In genomic region chr4:41636882-41637635, GRCm38 (mm10) we compare ENCODE assay signal across 8 mouse cellular contexts. TPM values are rescaled to one million over a fixed set of nuclear protein-coding genes. Genes with fewer than 3 reads are reported as not detected.
DNase-seq lines count a peak whose midpoint lies in the region; ATAC-seq and TF ChIP-seq lines count a peak whose summit lies in the region.
"Had no signal": no experiment of that assay in that cellular context is flagged by ENCODE, and none has a peak within 500 bp of the region (broad histone marks: within the 10 kb centered on the region; RNA-seq: fewer than 3 reads in every experiment).

No protein-coding gene starts in this region.

- no peak overlapping the region for H3K4me2 ChIP-seq in embryonic facial prominence, embryonic 13.5 days
- no peak overlapping the region for H3K4me2 ChIP-seq in midbrain, embryonic 16.5 days (ENCODE audit: low read length)
- H3K4me2 ChIP-seq: lung, embryonic 14.5 days had no signal

- peak; percentile 78 for DNase-seq in left cerebral cortex, postnatal 4 days
- no peak for DNase-seq in left cerebral cortex, adult 8-10 months (ENCODE audit: low spot score in 2 of 2)
- peak; percentile 83 to 86 for DNase-seq in cerebellum, adult 2 months
- no peak for DNase-seq in ovary, postnatal 10 days (ENCODE audit: low spot score)
- DNase-seq in left cerebral cortex, adult 18-20 months (ENCODE audit: low spot score in 2 of 2) = no peak

- intact Hi-C loops in left cerebral cortex, postnatal 4 days (cut with DNase I) = no loop called here

- no peaks in the 10 kb centered on the region for H3K27me3 ChIP-seq in cerebellum, adult 2 months (ENCODE audit: control insufficient read depth, insufficient read depth, low read length)
- peaks cover 16% of the 10 kb centered on the region for H3K27me3 ChIP-seq in embryonic facial prominence, embryonic 13.5 days
- no peaks in the 10 kb centered on the region for H3K27me3 ChIP-seq in midbrain, embryonic 16.5 days (ENCODE audit: control insufficient read depth, insufficient read depth, low read depth, low read length)

- H3K36me3 ChIP-seq in embryonic facial prominence, embryonic 13.5 days = no peaks in the 10 kb centered on the region
- H3K36me3 ChIP-seq in midbrain, embryonic 16.5 days (ENCODE audit: control insufficient read depth, insufficient read depth, low read length) = no peaks in the 10 kb centered on the region; the same call in 1 of the 2 replicates

- peaks cover 46% of the 10 kb centered on the region for H3K4me1 ChIP-seq in cerebellum, adult 2 months (ENCODE audit: control insufficient read depth, insufficient read depth, low read length)
- peaks cover 55% of the 10 kb centered on the region for H3K4me1 ChIP-seq in embryonic facial prominence, embryonic 13.5 days
- peaks cover 30% of the 10 kb centered on the region for H3K4me1 ChIP-seq in midbrain, embryonic 16.5 days (ENCODE audit: control insufficient read depth, insufficient read depth, low read length)

- TF ChIP-seq CTCF in cerebellum, adult 2 months (IDR thresholded peaks at IDR 0.05; ENCODE audit: borderline replicate concordance, insufficient read depth, low read depth, low read length) = no peak

- peak; percentile 23; the same call in 1 of the 2 replicates for TF ChIP-seq POLR2A in cerebellum, adult 2 months (IDR thresholded peaks at IDR 0.05; ENCODE audit: borderline replicate concordance, insufficient read depth, low read length)

- H3K9ac ChIP-seq in embryonic facial prominence, embryonic 13.5 days = no peak overlapping the region
- peak overlapping the region; percentile 40; the same call in 1 of the 2 replicates for H3K9ac ChIP-seq in midbrain, embryonic 16.5 days (ENCODE audit: low read depth, low read length)

- no peaks in the 10 kb centered on the region for H3K9me3 ChIP-seq in embryonic facial prominence, embryonic 13.5 days
- no peaks in the 10 kb centered on the region for H3K9me3 ChIP-seq in midbrain, embryonic 16.5 days (replicated peaks; ENCODE audit: control insufficient read depth, low read length, poor library complexity, severe bottlenecking)

- H3K4me3 ChIP-seq in cerebellum, adult 2 months (replicated peaks; ENCODE audit: insufficient read depth, low read depth, low read length) = no peak overlapping the region
- no peak overlapping the region for H3K4me3 ChIP-seq in embryonic facial prominence, embryonic 13.5 days
- no peak overlapping the region for H3K4me3 ChIP-seq in midbrain, embryonic 16.5 days (ENCODE audit: low read depth, low read length)

- 35% methylated on average over 10 of the region's 10 CpGs for WGBS in cerebellum, adult 2 months
- WGBS in embryonic facial prominence, embryonic 13.5 days = 80% methylated on average over 10 of the region's 10 CpGs
- WGBS in midbrain, embryonic 16.5 days = 81% methylated on average over 10 of the region's 10 CpGs

- no peak for ATAC-seq in embryonic facial prominence, embryonic 13.5 days (ENCODE audit: insufficient number of reproducible peaks, insufficient read depth, low FRiP score, low TSS enrichment, low read depth)
- ATAC-seq in midbrain, embryonic 16.5 days = no peak

- H3K27ac ChIP-seq in cerebellum, adult 2 months (ENCODE audit: insufficient read depth, low read length) = peak overlapping the region; percentile 26; the same call in 1 of the 2 replicates
- H3K27ac ChIP-seq in embryonic facial prominence, embryonic 13.5 days = peak overlapping the region; percentile 22; the same call in 1 of the 2 replicates
- H3K27ac ChIP-seq in midbrain, embryonic 16.5 days (ENCODE audit: low read length) = no peak overlapping the region

RNA-seq across cellular contexts. Expression of gene Enho, which starts 3.1 kb away (rescaled TPM):
- 10 to 100 TPM; 70.3 to 78.4 TPM for total RNA-seq in left cerebral cortex, postnatal 4 days (2021)
- total RNA-seq in left cerebral cortex, adult 8-10 months (2022) = 10 to 100 TPM; 55.3 to 62.7 (median 59.3) TPM
- 168 and 174 TPM in 2 replicates for polyA plus RNA-seq in cerebellum, adult 2 months (2012; rRNA removed)
- polyA plus RNA-seq in embryonic facial prominence, embryonic 13.5 days (2015; fragmentation: Nextera tagmentation; extraction: Ambion mirVana) = 19.4 and 23.2 TPM in 2 replicates
- 103 and 120 TPM in 2 replicates for polyA plus RNA-seq in midbrain, embryonic 16.5 days (2015; fragmentation: Nextera tagmentation; extraction: Ambion mirVana)
- 10 to 100 TPM; 59.1 to 66.3 TPM for total RNA-seq in left cerebral cortex, adult 18-20 months (2021)

RNA-seq across cellular contexts. Expression of gene Cntfr, which starts 59.8 kb away (rescaled TPM):
- total RNA-seq in left cerebral cortex, postnatal 4 days (2021) = 10 to 100 TPM; 60.5 to 61.7 TPM
- 100 to 1,000 TPM in 3 of 4 experiments, 10 to 100 TPM in 1; 96.7 to 125 (median 111) TPM for total RNA-seq in left cerebral cortex, adult 8-10 months (2022)
- 101 and 105 TPM in 2 replicates for polyA plus RNA-seq in cerebellum, adult 2 months (2012; rRNA removed)
- 11.2 and 16.3 TPM in 2 replicates for polyA plus RNA-seq in embryonic facial prominence, embryonic 13.5 days (2015; fragmentation: Nextera tagmentation; extraction: Ambion mirVana)
- 28.1 and 28.3 TPM in 2 replicates for polyA plus RNA-seq in midbrain, embryonic 16.5 days (2015; fragmentation: Nextera tagmentation; extraction: Ambion mirVana)
- total RNA-seq in left cerebral cortex, adult 18-20 months (2021) = 100 to 1,000 TPM; 117 to 131 TPM

Comparison
In these comparisons a context has a peak if more than half of its experiments do, and no peak if none do; other contexts are left out.
1. DNase-seq: peak in left cerebral cortex, postnatal 4 days (single experiment) and cerebellum, adult 2 months (2 of 2); none in left cerebral cortex, adult 8-10 months (0 of 2), ovary, postnatal 10 days (single experiment) and left cerebral cortex, adult 18-20 months (0 of 2).